Mouse (Mus musculus): ENCODE data around the gene Sept5. TPM values are rescaled to one million over a fixed set of nuclear protein-coding genes. Genes with fewer than 3 reads are reported as not detected.

The Sept5 gene
- total and polyA plus RNA-seq, 3 experiments, result 9.1 to 12.9 (median 12.6) TPM

GRCm38 (mm10) chr16:18632059-18632458 lies 2.3 kb upstream of the Sept5 start:
- DNase-seq, result no peak

GRCm38 (mm10) chr16:18631141-18631540 lies 1.4 kb upstream of the Sept5 start:
- no peak for DNase-seq

DNA sequence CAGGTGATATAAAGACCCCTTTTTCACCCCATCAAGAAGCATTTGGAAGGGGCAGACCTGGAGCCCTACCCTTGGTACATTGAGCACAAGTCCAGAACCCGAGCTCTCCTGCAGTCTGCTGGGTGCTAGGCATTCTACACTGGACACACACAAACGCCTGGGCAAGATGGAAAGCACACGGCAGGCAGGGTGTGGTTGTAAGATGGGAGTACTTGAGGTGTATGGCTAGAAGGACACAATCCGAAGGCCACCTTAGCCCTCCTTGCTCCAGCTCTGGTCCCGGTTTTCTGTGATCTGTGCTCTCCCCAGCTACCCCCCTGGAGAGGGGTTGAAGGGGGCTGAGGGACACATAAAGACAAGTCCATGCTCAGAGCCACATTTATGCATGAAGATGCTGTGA lies 537 bp upstream of the Sept5 start:
- no peak for DNase-seq

- DNase-seq, result no peak
These were observed 810 bp downstream of the Sept5 start for GRCm38 (mm10) chr16:18628948-18629340.

GRCm38 (mm10) chr16:18628206-18628947 lies 1.4 kb downstream of the Sept5 start:
- DNase-seq, result no peak

DNA sequence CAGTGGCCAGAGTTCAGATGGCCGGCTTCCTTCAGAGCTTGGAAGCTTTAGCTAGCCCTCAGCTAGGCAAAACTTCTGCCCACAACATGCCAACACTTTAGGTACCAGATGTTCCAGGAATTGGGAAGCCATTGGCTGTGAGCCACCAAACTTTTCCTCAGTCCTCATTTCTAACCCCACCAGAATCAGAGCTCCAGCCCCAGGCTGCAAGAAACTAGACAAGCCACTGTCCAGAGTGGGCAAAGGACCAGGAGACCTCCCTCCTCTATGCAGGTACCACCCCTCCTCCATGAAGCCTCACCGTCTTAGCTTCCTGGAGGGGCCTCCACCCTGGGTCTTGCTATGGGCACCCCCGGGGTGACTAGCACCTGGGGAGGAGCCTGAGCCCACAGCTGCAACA lies 2.6 kb downstream of the Sept5 start:
- DNase-seq, result no peak

DNA sequence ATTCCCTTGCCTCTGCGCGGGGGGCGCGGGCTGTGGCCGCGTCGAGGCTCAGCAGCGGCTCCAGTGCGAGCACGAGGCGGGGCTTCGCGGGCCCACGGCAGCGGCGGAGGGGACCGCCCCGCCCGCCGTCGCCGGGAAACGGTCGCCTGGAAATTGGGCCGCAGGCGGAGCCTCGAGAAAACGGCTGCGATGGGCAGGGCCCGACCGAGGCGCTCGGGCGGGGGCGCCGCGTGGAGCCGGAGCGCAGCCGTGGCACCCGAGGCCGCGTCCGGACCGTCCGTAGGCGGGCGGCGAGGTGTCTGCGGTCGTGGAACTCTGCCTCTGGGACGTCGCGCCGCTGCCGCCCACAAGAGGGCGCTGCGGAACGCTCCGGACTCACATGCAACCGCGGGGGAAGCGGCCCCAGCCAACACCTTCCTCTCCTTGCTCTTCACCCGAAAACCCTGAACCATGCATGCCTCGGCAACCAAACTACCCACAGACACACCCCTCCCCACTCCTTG lies 3.3 kb downstream of the Sept5 start, which contains the start of gene Gm49601:
Gene Gm49601, minus strand, starts transcription at position 52 of the 503 bp plus-strand sequence.
- DNase-seq, result peak; percentile 92

GRCm38 (mm10) chr16:18625791-18626311 lies 3.9 kb downstream of the Sept5 start:
- DNase-seq, result no peak

DNA sequence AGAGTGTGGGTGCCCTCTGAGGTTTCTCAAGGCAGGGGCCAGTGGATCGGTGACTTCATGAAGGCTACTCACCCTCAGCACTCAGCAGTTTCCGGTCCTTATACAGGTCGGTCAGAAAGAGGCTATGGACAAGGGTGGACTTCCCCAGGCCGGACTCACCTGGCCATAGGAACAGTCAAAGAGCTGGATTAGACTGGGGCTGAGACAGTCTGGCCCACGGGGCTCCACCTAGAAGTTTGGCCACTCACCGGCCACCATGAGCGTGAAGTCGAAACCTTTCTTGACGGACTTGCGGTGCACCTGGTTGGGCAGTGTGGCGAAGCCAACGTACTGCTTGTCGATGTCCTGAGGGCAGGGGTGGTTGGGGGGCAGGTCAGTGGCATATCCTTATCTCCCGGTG lies 4.7 kb downstream of the Sept5 start:
- DNase-seq, result no peak

GRCm38 (mm10) chr16:18624641-18625040 lies 5.1 kb downstream of the Sept5 start:
- DNase-seq, result no peak

- no peak for DNase-seq
These were observed 5.8 kb downstream of the Sept5 start for GRCm38 (mm10) chr16:18623751-18624540.

DNA sequence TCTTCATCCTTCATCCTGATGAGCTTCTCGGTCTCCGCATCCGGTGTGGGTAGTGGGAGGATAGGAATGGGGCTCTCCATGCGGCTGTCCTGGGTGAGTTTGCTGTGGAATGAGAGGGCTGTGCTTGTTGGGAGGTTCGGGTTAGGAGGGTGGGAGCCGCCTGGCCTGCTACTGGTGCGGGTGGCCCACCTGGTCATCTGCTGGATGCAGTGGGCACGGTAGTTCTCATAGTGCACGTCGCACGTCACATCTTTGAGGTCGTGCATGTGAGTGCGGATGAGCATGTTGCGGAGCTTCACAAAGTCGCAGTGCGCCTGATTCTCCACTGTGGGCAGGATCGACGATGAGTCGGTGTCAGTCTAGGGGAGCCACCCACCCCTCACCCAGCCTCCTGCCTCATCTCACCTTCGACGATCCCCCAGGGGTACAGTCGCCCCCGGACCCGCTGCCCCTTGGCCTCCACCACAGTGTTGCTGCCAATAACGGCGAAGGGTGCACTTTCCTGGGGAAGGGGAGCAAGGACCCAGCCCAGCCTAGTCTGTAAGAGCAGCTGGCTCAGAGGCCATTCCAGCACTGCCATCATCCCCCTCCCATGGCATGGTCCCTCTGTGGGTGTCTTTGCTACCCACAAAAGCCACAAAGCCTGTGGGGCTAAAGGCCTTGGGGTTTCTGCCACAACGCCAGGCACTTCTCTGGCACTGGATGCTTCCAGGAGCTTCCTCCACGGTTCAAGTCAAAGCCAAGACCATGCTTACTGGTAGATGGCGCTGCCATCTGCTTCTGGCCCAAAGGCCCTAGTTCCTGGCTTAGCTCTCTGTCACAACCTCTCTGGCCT lies 6.6 kb downstream of the Sept5 start:
- no peak for DNase-seq

GRCm38 (mm10) chr16:18622019-18622418 lies 7.7 kb downstream of the Sept5 start, which contains the start of gene Gp1bb:
Gene Gp1bb (minus strand): TSS chr16:18622403.
- DNase-seq, result no peak

- no peak for DNase-seq
These were observed 8.3 kb downstream of the Sept5 start for GRCm38 (mm10) chr16:18621362-18622001.

GRCm38 (mm10) chr16:18620601-18621361 lies 9.0 kb downstream of the Sept5 start:
- peak; percentile 60 for DNase-seq

GRCm38 (mm10) chr16:18620201-18620600 lies 9.6 kb downstream of the Sept5 start:
- DNase-seq, result no peak

- no peak for DNase-seq
These were observed 10.6 kb downstream of the Sept5 start for GRCm38 (mm10) chr16:18619110-18619509.

DNA sequence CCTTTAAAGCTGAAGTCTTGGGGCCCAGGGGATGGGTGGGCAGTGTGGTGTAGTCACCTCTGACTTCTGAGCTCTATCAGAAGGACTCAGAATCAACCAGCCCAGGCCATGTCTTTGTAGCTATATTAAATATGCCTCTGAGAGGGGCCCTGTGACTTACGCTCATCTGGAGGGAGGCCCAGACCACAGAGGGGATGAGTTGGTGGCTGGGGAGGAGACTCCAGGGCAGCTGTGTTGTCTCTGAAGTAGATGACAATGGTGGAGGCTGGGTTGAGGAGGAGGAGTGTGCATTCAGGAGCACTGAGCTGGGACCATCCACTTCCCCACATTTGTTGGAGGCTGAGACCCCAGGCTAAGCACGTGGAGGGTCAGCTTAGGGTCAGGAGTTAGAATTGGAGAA lies 11.5 kb downstream of the Sept5 start:
- no peak for DNase-seq

DNA sequence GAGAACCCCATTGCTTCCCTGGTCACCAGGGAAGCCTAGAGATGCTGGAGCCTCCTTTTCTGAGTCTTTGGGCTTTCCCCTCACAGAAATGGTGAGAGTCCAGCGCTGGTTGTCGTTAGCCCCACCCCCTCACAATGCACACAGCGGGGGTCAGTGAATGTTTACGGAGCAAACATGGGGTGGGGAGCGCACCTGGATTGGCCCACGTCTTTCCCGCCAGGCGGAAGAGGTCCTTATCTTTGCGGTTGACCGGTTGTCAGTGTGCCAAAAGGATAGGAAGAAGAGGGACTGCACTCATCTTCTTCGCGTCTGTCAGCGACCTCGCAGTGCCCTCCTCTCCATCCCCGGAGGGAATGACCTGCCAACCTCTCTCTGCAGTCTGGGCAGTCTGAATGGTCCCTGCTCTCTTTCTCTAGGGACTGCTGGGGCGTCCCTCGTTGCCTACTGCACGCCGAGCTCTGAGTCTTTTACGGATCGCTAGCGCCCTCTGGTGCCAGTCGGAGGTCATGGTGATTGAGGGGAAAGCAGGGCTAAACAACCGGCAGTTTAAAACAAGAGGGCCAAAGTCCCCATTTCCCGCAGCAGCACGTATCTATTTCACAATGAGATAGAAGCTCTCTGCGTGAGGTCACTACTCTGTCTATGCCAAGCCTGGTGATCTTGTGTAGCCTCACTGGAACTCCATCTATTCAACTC lies 12.2 kb downstream of the Sept5 start:
- peak; percentile 87 for DNase-seq

GRCm38 (mm10) chr16:18613301-18613700 lies 16.5 kb downstream of the Sept5 start:
- DNase-seq, result no peak

All from adrenal gland, adult 2 months (tissue).